Mouse (Mus musculus) bone marrow, adult 2 months (tissue): Measurements from ENCODE around the gene Fam47e.

ENCODE experiments used
- CTCF ChIP-seq: fragments of 200-500 bp; IDR thresholded peaks from 2 replicates; pipeline ENCODE4 v1.5.1; 2011; ENCODE audit warnings: low read length, control low read depth; ENCODE audit not compliant: control insufficient read depth, insufficient read depth
- POLR2A ChIP-seq: fragments of 200-500 bp; IDR thresholded peaks from 2 replicates; pipeline ENCODE4 v1.6.1; 2011; ENCODE audit warnings: low read depth, mild to moderate bottlenecking, control low read depth, low read length, borderline replicate concordance; ENCODE audit not compliant: control insufficient read depth

GRCm38 (mm10) chr5:92539698-92540097, 15.2 kb upstream of the Fam47e start:
- TF ChIP-seq CTCF (no peak), POLR2A (no peak)
